Mouse (Mus musculus): ENCODE results near the gene Bbs9.

GRCm38 (mm10) chr9:22428666-22429410 lies 46.7 kb upstream of the Bbs9 start:
- TF ChIP-seq CTCF (IDR thresholded peaks at IDR 0.05; ENCODE audit: control insufficient read depth, insufficient read depth, low read length), result no peak
- no peak for TF ChIP-seq POLR2A (IDR thresholded peaks at IDR 0.05; ENCODE audit: borderline replicate concordance, control insufficient read depth, low read depth, low read length)
